Mouse (Mus musculus): ENCODE measurements around the gene Elf4. TPM values are rescaled to one million over a fixed set of nuclear protein-coding genes. Genes with fewer than 3 reads are reported as not detected.
A peak's percentile ranks its signal among the peaks of the same experiment; 100 is the strongest.

Gene Elf4
- total and polyA plus RNA-seq, 3 experiments = 1.4 to 12.4 (median 5.3) TPM

DNA sequence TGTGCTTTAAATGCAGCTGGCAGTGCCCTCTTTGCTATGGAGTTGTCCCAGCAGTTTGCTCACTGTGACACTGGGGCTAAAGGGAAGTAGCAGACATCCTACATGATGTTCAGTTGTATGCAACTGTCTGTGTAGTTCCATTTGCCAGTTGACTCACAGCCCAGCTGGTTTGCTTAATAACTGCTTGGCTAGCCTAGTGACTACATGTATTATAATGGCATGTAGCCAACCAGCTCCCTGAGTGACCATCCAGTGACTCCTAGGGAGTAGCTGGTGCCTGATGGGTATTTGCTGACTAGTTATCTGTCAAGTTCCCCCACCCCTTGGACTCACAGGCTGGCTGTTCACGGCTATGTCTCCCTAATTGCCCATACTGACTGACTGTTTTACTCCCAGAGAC lies 39.3 kb downstream of the Elf4 start:
- Histone ChIP-seq H3K79me2 (replicated peaks; ENCODE audit: control insufficient read depth, extremely low read depth, insufficient read depth, poor library complexity, severe bottlenecking) (peaks cover 3% of the 10 kb centered on the region), H3K36me3 (replicated peaks in 1 of 2; ENCODE audit: control insufficient read depth in 1 of 2, insufficient read depth in 1 of 2, low read length in 1 of 2) (peaks cover 19 to 22% of the 10 kb centered on the region in 2 experiments), H3K27me3 (replicated peaks) (no peaks in the 10 kb centered on the region), H3K9me3 (replicated peaks; ENCODE audit: low read length) (peaks cover 6% of the 10 kb centered on the region), H3K4me1 (ENCODE audit: control insufficient read depth in 1 of 2, insufficient read depth in 2 of 2) (peaks cover 25 to 46% of the 10 kb centered on the region in 2 experiments), H3K4me3 (replicated peaks in 1 of 3; ENCODE audit: low read depth in 2 of 3, low read length in 2 of 3, poor library complexity in 1 of 3) (no peak overlapping the region), H3K4me2 (ENCODE audit: insufficient read depth, low read depth, poor library complexity, severe bottlenecking) (no peak overlapping the region), H3K27ac (ENCODE audit: insufficient read depth, low read depth) (no peak overlapping the region), H3K9ac (ENCODE audit: insufficient read depth, low read depth) (no peak overlapping the region)
- TF ChIP-seq USF2 (conservative IDR thresholded peaks at IDR 0.05; ENCODE audit: low read depth, low read length) = no peak
- no peak for TF ChIP-seq PAX5 (IDR thresholded peaks at IDR 0.05; ENCODE audit: low read length)
- DNase-seq (ENCODE audit: extremely low read depth) = no peak
- dilution Hi-C loops (cut with MboI; ENCODE audit: extremely low pct_ligation_motif_present, extremely low pct_unique_long_range_greater_than_20kb, low sequenced_read_pairs) (no loop called here), in situ Hi-C loops (cut with MboI; ENCODE audit: low pct_ligation_motif_present, low pct_unique_long_range_greater_than_20kb, low sequenced_read_pairs) (loop anchor here (5.0 to 10.0 kb wide), 2 partner anchors 39 to 111 kb away; partner anchors contain the start of gene Elf4)

GRCm38 (mm10) chrX:48422986-48423385 lies 39.9 kb downstream of the Elf4 start:
- TF ChIP-seq RAD21 (IDR thresholded peaks at IDR 0.05; ENCODE audit: low read depth, low read length) (peak; percentile 86), SMC3 (IDR thresholded peaks at IDR 0.05; ENCODE audit: low read depth, low read length) (peak; percentile 94), ELF1 (IDR thresholded peaks at IDR 0.05; ENCODE audit: low read depth, low read length) (no peak), CTCF (conservative IDR thresholded peaks at IDR 0.05 in 1 of 2, IDR thresholded peaks at IDR 0.05 in 1 of 2; ENCODE audit: low read depth in 2 of 2, low read length in 2 of 2) (peak; percentile 85 to 90), ZC3H11A (IDR thresholded peaks at IDR 0.05; ENCODE audit: low read depth, low read length) (peak; percentile 46; the same call in 1 of the 2 replicates)
- no peaks in the 10 kb centered on the region for H3K27me3 ChIP-seq (replicated peaks)
- DNase-seq (ENCODE audit: extremely low read depth) = peak; percentile 70
- no peak overlapping the region for H3K9ac ChIP-seq (ENCODE audit: insufficient read depth, low read depth)
- peaks cover 3% of the 10 kb centered on the region for H3K79me2 ChIP-seq (replicated peaks; ENCODE audit: control insufficient read depth, extremely low read depth, insufficient read depth, poor library complexity, severe bottlenecking)
- no peak overlapping the region for H3K4me3 ChIP-seq (replicated peaks in 1 of 3; ENCODE audit: low read depth in 2 of 3, low read length in 2 of 3, poor library complexity in 1 of 3)
- dilution Hi-C loops (cut with MboI; ENCODE audit: extremely low pct_ligation_motif_present, extremely low pct_unique_long_range_greater_than_20kb, low sequenced_read_pairs) (no loop called here), in situ Hi-C loops (cut with MboI; ENCODE audit: low pct_ligation_motif_present, low pct_unique_long_range_greater_than_20kb, low sequenced_read_pairs) (loop anchor here (5.0 to 10.0 kb wide), 2 partner anchors 39 to 112 kb away; partner anchors contain the start of gene Elf4)
- peaks cover 24 to 29% of the 10 kb centered on the region in 2 experiments for H3K36me3 ChIP-seq (replicated peaks in 1 of 2; ENCODE audit: control insufficient read depth in 1 of 2, insufficient read depth in 1 of 2, low read length in 1 of 2)
- H3K9me3 ChIP-seq (replicated peaks; ENCODE audit: low read length) = peaks cover 6% of the 10 kb centered on the region
- H3K4me2 ChIP-seq (ENCODE audit: insufficient read depth, low read depth, poor library complexity, severe bottlenecking) = no peak overlapping the region
- no peak overlapping the region for H3K27ac ChIP-seq (ENCODE audit: insufficient read depth, low read depth)
- H3K4me1 ChIP-seq (ENCODE audit: control insufficient read depth in 1 of 2, insufficient read depth in 2 of 2) = peaks cover 21 to 39% of the 10 kb centered on the region in 2 experiments

DNA sequence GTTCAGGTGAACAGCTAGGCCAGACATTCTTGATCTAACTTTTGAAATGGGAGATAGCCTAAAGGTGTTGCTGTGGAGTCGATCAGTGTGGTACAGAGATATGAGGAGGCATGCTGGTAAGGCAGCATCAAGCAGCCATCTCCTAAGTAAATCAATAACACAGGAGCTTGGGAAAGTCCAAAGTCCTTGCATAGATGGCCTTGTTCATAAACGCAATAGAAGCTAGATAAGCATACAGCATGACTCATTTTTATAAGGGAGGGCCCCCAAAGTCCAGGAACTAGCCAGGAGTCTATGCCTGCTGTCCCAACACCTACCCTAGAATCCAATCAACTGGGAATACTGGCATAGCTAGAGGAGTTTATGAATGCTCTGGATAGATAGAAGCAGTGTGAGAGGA lies 44.5 kb downstream of the Elf4 start:
- H3K4me2 ChIP-seq (ENCODE audit: insufficient read depth, low read depth, poor library complexity, severe bottlenecking) = no peak overlapping the region
- peaks cover 2 to 4% of the 10 kb centered on the region in 2 experiments for H3K4me1 ChIP-seq (ENCODE audit: control insufficient read depth in 1 of 2, insufficient read depth in 2 of 2)
- no peak for TF ChIP-seq ELF1 (IDR thresholded peaks at IDR 0.05; ENCODE audit: low read depth, low read length)
- H3K27me3 ChIP-seq (replicated peaks) = no peaks in the 10 kb centered on the region
- dilution Hi-C loops (cut with MboI; ENCODE audit: extremely low pct_ligation_motif_present, extremely low pct_unique_long_range_greater_than_20kb, low sequenced_read_pairs) (no loop called here), in situ Hi-C loops (cut with MboI; ENCODE audit: low pct_ligation_motif_present, low pct_unique_long_range_greater_than_20kb, low sequenced_read_pairs) (no loop called here)
- H3K79me2 ChIP-seq (replicated peaks; ENCODE audit: control insufficient read depth, extremely low read depth, insufficient read depth, poor library complexity, severe bottlenecking) = no peaks in the 10 kb centered on the region
- peaks cover 57 to 71% of the 10 kb centered on the region in 2 experiments for H3K36me3 ChIP-seq (replicated peaks in 1 of 2; ENCODE audit: control insufficient read depth in 1 of 2, insufficient read depth in 1 of 2, low read length in 1 of 2)
- H3K4me3 ChIP-seq (replicated peaks in 1 of 3; ENCODE audit: low read depth in 2 of 3, low read length in 2 of 3, poor library complexity in 1 of 3) = no peak overlapping the region
- H3K9ac ChIP-seq (ENCODE audit: insufficient read depth, low read depth) = no peak overlapping the region
- H3K27ac ChIP-seq (ENCODE audit: insufficient read depth, low read depth) = no peak overlapping the region
- no peak for DNase-seq (ENCODE audit: extremely low read depth)
- no peaks in the 10 kb centered on the region for H3K9me3 ChIP-seq (replicated peaks; ENCODE audit: low read length)
